Mouse (Mus musculus) CH12.LX (cell line): ENCODE measurements around the gene Afg3l1.

Experiments
- CHD1 ChIP-seq: IDR thresholded peaks from 2 replicates; pipeline ENCODE4 v1.6.1; 2012; ENCODE audit warnings: low read depth, low read length, improper control_type of control experiment, inconsistent platforms
- E2F4 ChIP-seq: IDR thresholded peaks from 2 replicates; pipeline ENCODE4 v1.6.1; 2011; ENCODE audit warnings: low read depth, low read length, improper control_type of control experiment; ENCODE audit not compliant: insufficient replicate concordance
- HCFC1 ChIP-seq: IDR thresholded peaks from 2 replicates; pipeline ENCODE4 v1.6.1; 2012; ENCODE audit warnings: low read depth, mild to moderate bottlenecking, inconsistent platforms, low read length, improper control_type of control experiment
- MEF2A ChIP-seq: IDR thresholded peaks from 2 replicates; pipeline ENCODE4 v1.6.1; 2014; ENCODE audit warnings: low read depth, mild to moderate bottlenecking, inconsistent platforms, low read length, improper control_type of control experiment, borderline replicate concordance
- POLR2A ChIP-seq: IDR thresholded peaks from 2 replicates; pipeline ENCODE4 v1.6.1; 2011; ENCODE audit warnings: low read depth, mild to moderate bottlenecking, improper control_type of control experiment, low read length
- UBTF ChIP-seq: IDR thresholded peaks from 2 replicates; pipeline ENCODE4 v1.6.1; 2012; ENCODE audit warnings: low read depth, mild to moderate bottlenecking, inconsistent platforms, low read length, improper control_type of control experiment, moderate library complexity
- USF1 ChIP-seq: IDR thresholded peaks from 2 replicates; pipeline ENCODE4 v1.6.1; 2014; ENCODE audit warnings: low read depth, mild to moderate bottlenecking, inconsistent platforms, low read length, improper control_type of control experiment
- ZMIZ1 ChIP-seq: IDR thresholded peaks from 2 replicates; pipeline ENCODE4 v1.6.1; 2012; ENCODE audit warnings: low read depth, mild to moderate bottlenecking, inconsistent platforms, low read length, improper control_type of control experiment
- ZNF384 ChIP-seq: IDR thresholded peaks from 2 replicates; pipeline ENCODE4 v1.6.1; 2012; ENCODE audit warnings: low read depth, low read length, improper control_type of control experiment, inconsistent platforms

DNA sequence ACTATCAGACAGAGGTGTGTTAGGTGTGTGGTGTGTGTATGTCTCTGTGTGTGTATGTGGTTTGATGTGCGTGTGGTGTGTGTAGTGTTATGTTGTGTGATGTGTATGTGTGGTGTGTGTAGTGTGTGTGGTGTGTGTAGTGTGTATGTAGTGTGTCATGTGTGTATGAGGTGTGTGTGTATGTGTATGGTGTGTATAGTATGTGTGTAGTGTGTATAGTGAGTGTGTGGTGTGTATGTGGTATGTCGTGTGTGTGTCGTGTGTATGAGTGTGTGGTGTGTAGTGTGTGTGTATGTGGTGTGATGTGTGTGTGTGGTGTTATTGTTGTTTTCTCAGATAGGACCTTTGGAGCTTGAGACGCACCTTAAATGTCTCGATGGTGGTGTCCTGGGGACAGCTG is 35.4 kb upstream of the Afg3l1 start:
- TF ChIP-seq ZNF384 (no peak), CHD1 (no peak), E2F4 (no peak), UBTF (no peak), HCFC1 (no peak), MEF2A (no peak), USF1 (no peak), POLR2A (no peak), ZMIZ1 (no peak)
